Mouse (Mus musculus) 3T3-L1 (cell line): Measurements from ENCODE around the gene Inip.

Experiments used
- DNase-seq: peaks from one replicate; pipeline ENCODE4 v3.0.0-alpha.2; 2015; ENCODE audit warnings: low read depth, low spot score

Gene Inip

GRCm38 (mm10) chr4:59801489-59801888 lies at the start of gene Inip:
Inip (minus strand) TSS chr4:59801589.
- DNase-seq, result no peak

- peak; percentile 74 for DNase-seq
These were observed 48.8 kb upstream of the Inip start for GRCm38 (mm10) chr4:59850181-59850580.

GRCm38 (mm10) chr4:59847447-59847846 lies 46.1 kb upstream of the Inip start:
- no peak for DNase-seq

GRCm38 (mm10) chr4:59845245-59845637 lies 43.9 kb upstream of the Inip start:
- DNase-seq, result no peak

- no peak for DNase-seq
These were observed 43.3 kb upstream of the Inip start for GRCm38 (mm10) chr4:59844460-59845244.

- DNase-seq, result no peak
These were observed 36.3 kb upstream of the Inip start for GRCm38 (mm10) chr4:59837659-59838058.

- DNase-seq, result no peak
These were observed 31.4 kb upstream of the Inip start for GRCm38 (mm10) chr4:59832810-59833209.

- peak; percentile 22 for DNase-seq
These were observed 29.6 kb upstream of the Inip start for GRCm38 (mm10) chr4:59831038-59831437.

GRCm38 (mm10) chr4:59829072-59829471 lies 27.7 kb upstream of the Inip start:
- no peak for DNase-seq

GRCm38 (mm10) chr4:59826381-59826780 lies 25.0 kb upstream of the Inip start:
- no peak for DNase-seq

GRCm38 (mm10) chr4:59825634-59826033 lies 24.2 kb upstream of the Inip start:
- no peak for DNase-seq

GRCm38 (mm10) chr4:59824860-59825259 lies 23.5 kb upstream of the Inip start:
- DNase-seq, result no peak

GRCm38 (mm10) chr4:59823470-59823869 lies 22.1 kb upstream of the Inip start:
- peak; percentile 22 for DNase-seq

GRCm38 (mm10) chr4:59822119-59822518 lies 20.7 kb upstream of the Inip start:
- DNase-seq, result peak; percentile 29

GRCm38 (mm10) chr4:59821516-59821915 lies 20.1 kb upstream of the Inip start:
- no peak for DNase-seq

- DNase-seq, result no peak
These were observed 18.2 kb upstream of the Inip start for GRCm38 (mm10) chr4:59819477-59820022.

GRCm38 (mm10) chr4:59819054-59819472 lies 17.7 kb upstream of the Inip start:
- DNase-seq, result no peak

- DNase-seq, result no peak
These were observed 17.1 kb upstream of the Inip start for GRCm38 (mm10) chr4:59818498-59818897.

GRCm38 (mm10) chr4:59817790-59818189 lies 16.4 kb upstream of the Inip start:
- no peak for DNase-seq

- no peak for DNase-seq
These were observed 15.1 kb upstream of the Inip start for GRCm38 (mm10) chr4:59816477-59816876.

GRCm38 (mm10) chr4:59816016-59816415 lies 14.6 kb upstream of the Inip start:
- no peak for DNase-seq

- no peak for DNase-seq
These were observed 13.9 kb upstream of the Inip start for GRCm38 (mm10) chr4:59815121-59815810.

GRCm38 (mm10) chr4:59814094-59814493 lies 12.7 kb upstream of the Inip start:
- DNase-seq, result no peak
